Mouse (Mus musculus) thymus, adult 2 months (tissue): ENCODE measurements around the gene Cxcl14.

ENCODE experiments used
- CTCF ChIP-seq: fragments of 200-500 bp; IDR thresholded peaks from 2 replicates; pipeline ENCODE4 v1.5.1; 2012; ENCODE audit warnings: mild to moderate bottlenecking, control low read depth, low read length, moderate library complexity, borderline replicate concordance; ENCODE audit not compliant: control insufficient read depth, poor library complexity, insufficient read depth; ENCODE audit errors: extremely low read depth
- POLR2A ChIP-seq: fragments of 200-500 bp; IDR thresholded peaks from 2 replicates; pipeline ENCODE4 v1.6.1; 2012; ENCODE audit warnings: mild to moderate bottlenecking, low read length, control low read depth, moderate library complexity; ENCODE audit not compliant: control insufficient read depth, poor library complexity, insufficient read depth; ENCODE audit errors: extremely low read depth

- TF ChIP-seq CTCF, result no peak
- TF ChIP-seq POLR2A, result no peak
Measured at GRCm38 (mm10) chr13:56251924-56252619, 44.3 kb downstream of the Cxcl14 start, which contains the start of gene Neurog1.
